Mouse (Mus musculus) MEL (cell line): ENCODE measurements at regions not wholly inside any gene's neighbourhood (a gene's known extent, or its start where the extent isn't known, plus 50 kb on each side); places are given as distances from the start of the nearest gene placed in this dataset.

Experiments used
- DNase-seq: peaks from one replicate; pipeline ENCODE4 v3.0.0; 2011; ENCODE audit warnings: low read depth, low spot score
- H3K27ac ChIP-seq: 2 replicates; pipeline ENCODE4 v1.5.1; 2012; ENCODE audit warnings: low read depth, mild to moderate bottlenecking, control low read depth, low read length, moderate library complexity; ENCODE audit not compliant: control insufficient read depth
- H3K27me3 ChIP-seq, 2 experiments: fragments of 150-350 bp in 1 of 2; sonication (generic) in 1 of 2; 2 replicates each; pipeline ENCODE4 v1.6.1; 2012; ENCODE audit warnings: low read length in 2 of 2, mild to moderate bottlenecking in 2 of 2, improper control_type of control experiment in 1 of 2, moderate library complexity in 1 of 2; ENCODE audit not compliant: insufficient read depth in 2 of 2, control insufficient read depth in 1 of 2
- H3K36me3 ChIP-seq, 2 experiments: 2 replicates each; pipeline ENCODE4 v1.6.1; 2012 to 2014; ENCODE audit warnings: low read length in 2 of 2, improper control_type of control experiment in 1 of 2, inconsistent platforms in 1 of 2, mild to moderate bottlenecking in 1 of 2; ENCODE audit not compliant: insufficient read depth in 2 of 2, control insufficient read depth in 1 of 2
- H3K4me1 ChIP-seq, 2 experiments: fragments of 150-350 bp in 1 of 2; sonication (generic) in 1 of 2; 2 replicates each; pipeline ENCODE4 v1.6.1; 2012; ENCODE audit warnings: low read length in 2 of 2, improper control_type of control experiment in 1 of 2, mild to moderate bottlenecking in 1 of 2; ENCODE audit not compliant: insufficient read depth in 2 of 2, control insufficient read depth in 1 of 2
- H3K4me3 ChIP-seq, 2 experiments: fragments of 150-350 bp in 1 of 2; sonication (generic) in 1 of 2; 2 replicates each; pipeline ENCODE4 v1.5.1; 2012; ENCODE audit warnings: low read depth in 2 of 2, low read length in 2 of 2, mild to moderate bottlenecking in 2 of 2, moderate library complexity in 2 of 2, control low read depth in 1 of 2, improper control_type of control experiment in 1 of 2; ENCODE audit not compliant: control insufficient read depth in 1 of 2, insufficient read depth in 1 of 2
- H3K79me2 ChIP-seq: 2 replicates; pipeline ENCODE4 v1.6.1; 2012; ENCODE audit warnings: mild to moderate bottlenecking, low read length, moderate library complexity; ENCODE audit not compliant: control insufficient read depth, poor library complexity, insufficient read depth
- H3K9ac ChIP-seq: 2 replicates; pipeline ENCODE4 v1.6.1; 2012; ENCODE audit warnings: low read depth, mild to moderate bottlenecking, control low read depth, low read length, moderate library complexity; ENCODE audit not compliant: control insufficient read depth, poor library complexity, severe bottlenecking
- H3K9me3 ChIP-seq: fragments of 150-350 bp; sonication (generic); replicated peaks from 2 replicates; pipeline ENCODE4 v1.6.1; 2012; ENCODE audit warnings: mild to moderate bottlenecking, low read length, improper control_type of control experiment, moderate library complexity; ENCODE audit not compliant: insufficient read depth
- CHD1 ChIP-seq: IDR thresholded peaks from 2 replicates; pipeline ENCODE4 v1.6.1; 2012; ENCODE audit warnings: low read depth, mild to moderate bottlenecking, inconsistent platforms, low read length, improper control_type of control experiment
- CTCF ChIP-seq, 3 experiments: IDR thresholded peaks in 2 of 3; conservative IDR thresholded peaks in 1 of 3; 2 replicates each; pipeline ENCODE4 v1.5.1; 2011 to 2012; ENCODE audit warnings: low read length in 3 of 3, low read depth in 2 of 3, mild to moderate bottlenecking in 2 of 3, improper control_type of control experiment in 1 of 3, inconsistent platforms in 1 of 3, mixed read lengths in 1 of 3, moderate library complexity in 1 of 3; ENCODE audit not compliant: control insufficient read depth in 1 of 3, insufficient read depth in 1 of 3, poor library complexity in 1 of 3, severe bottlenecking in 1 of 3
- ELF1 ChIP-seq: IDR thresholded peaks from 2 replicates; pipeline ENCODE4 v1.6.1; 2014; ENCODE audit warnings: low read depth, mild to moderate bottlenecking, inconsistent platforms, low read length, improper control_type of control experiment, moderate library complexity
- ETS1 ChIP-seq: IDR thresholded peaks from 2 replicates; pipeline ENCODE4 v1.6.1; 2012; ENCODE audit warnings: low read depth, mild to moderate bottlenecking, inconsistent platforms, low read length, improper control_type of control experiment, moderate library complexity
- GATA1 ChIP-seq: IDR thresholded peaks from 2 replicates; pipeline ENCODE4 v1.6.1; 2011; ENCODE audit warnings: low read depth, low read length, improper control_type of control experiment
- HCFC1 ChIP-seq: IDR thresholded peaks from 2 replicates; pipeline ENCODE4 v1.6.1; 2012; ENCODE audit warnings: low read depth, mild to moderate bottlenecking, inconsistent platforms, low read length, improper control_type of control experiment, moderate library complexity
- KAT2A ChIP-seq: conservative IDR thresholded peaks from 2 replicates; pipeline ENCODE4 v1.6.1; 2012; ENCODE audit warnings: low read depth, low read length, improper control_type of control experiment, inconsistent platforms
- MAFK ChIP-seq: IDR thresholded peaks from 2 replicates; pipeline ENCODE4 v1.6.1; 2011; ENCODE audit warnings: low read depth, mild to moderate bottlenecking, low read length, improper control_type of control experiment, borderline replicate concordance
- MAX ChIP-seq: IDR thresholded peaks from 2 replicates; pipeline ENCODE4 v1.6.1; 2011; ENCODE audit warnings: low read length, improper control_type of control experiment
- MAZ ChIP-seq: IDR thresholded peaks from 2 replicates; pipeline ENCODE4 v1.6.1; 2012; ENCODE audit warnings: low read depth, mild to moderate bottlenecking, inconsistent platforms, low read length, improper control_type of control experiment
- MEF2A ChIP-seq: IDR thresholded peaks from 2 replicates; pipeline ENCODE4 v1.6.1; 2014; ENCODE audit warnings: low read depth, mild to moderate bottlenecking, inconsistent platforms, low read length, improper control_type of control experiment; ENCODE audit not compliant: poor library complexity, insufficient replicate concordance, severe bottlenecking; ENCODE audit errors: extremely low read depth
- MYC ChIP-seq: IDR thresholded peaks from 2 replicates; pipeline ENCODE4 v1.6.1; 2011; ENCODE audit warnings: low read depth, mild to moderate bottlenecking, low read length, improper control_type of control experiment, moderate library complexity
- NRF1 ChIP-seq: IDR thresholded peaks from 2 replicates; pipeline ENCODE4 v1.6.1; 2014; ENCODE audit warnings: low read depth, mild to moderate bottlenecking, inconsistent platforms, low read length, improper control_type of control experiment, moderate library complexity; ENCODE audit not compliant: poor library complexity, insufficient read depth, severe bottlenecking
- RAD21 ChIP-seq: IDR thresholded peaks from 2 replicates; pipeline ENCODE4 v1.6.1; 2011; ENCODE audit warnings: mild to moderate bottlenecking, low read depth, low read length, improper control_type of control experiment
- SIN3A ChIP-seq: IDR thresholded peaks from 2 replicates; pipeline ENCODE4 v1.6.1; 2012; ENCODE audit warnings: low read length, improper control_type of control experiment, inconsistent platforms
- TAL1 ChIP-seq: IDR thresholded peaks from 2 replicates; pipeline ENCODE4 v1.6.1; 2012; ENCODE audit warnings: mild to moderate bottlenecking, inconsistent platforms, low read length, moderate library complexity, mixed read lengths
- USF2 ChIP-seq, 2 experiments: IDR thresholded peaks; 2 replicates each; pipeline ENCODE4 v1.6.1; 2011 to 2012; ENCODE audit warnings: improper control_type of control experiment in 2 of 2, low read length in 2 of 2, borderline replicate concordance in 1 of 2, inconsistent platforms in 1 of 2, low read depth in 1 of 2, mild to moderate bottlenecking in 1 of 2; ENCODE audit not compliant: insufficient read depth in 1 of 2
- ZKSCAN1 ChIP-seq: IDR thresholded peaks from 2 replicates; pipeline ENCODE4 v1.6.1; 2012; ENCODE audit warnings: low read depth, mild to moderate bottlenecking, inconsistent platforms, low read length, improper control_type of control experiment, moderate library complexity
- ZMIZ1 ChIP-seq: IDR thresholded peaks from 2 replicates; pipeline ENCODE4 v1.6.1; 2012; ENCODE audit warnings: low read depth, mild to moderate bottlenecking, inconsistent platforms, low read length, improper control_type of control experiment, moderate library complexity
- ZNF384 ChIP-seq: IDR thresholded peaks from 2 replicates; pipeline ENCODE4 v1.6.1; 2012; ENCODE audit warnings: low read depth, mild to moderate bottlenecking, inconsistent platforms, low read length, improper control_type of control experiment

GRCm38 (mm10) chr1:4570730-4571129, 237.0 kb upstream of the Gm37988 start:
- no peaks in the 10 kb centered on the region for H3K36me3 ChIP-seq
- no peak overlapping the region for H3K27ac ChIP-seq
- no peaks in the 10 kb centered on the region for H3K79me2 ChIP-seq
- no peaks in the 10 kb centered on the region for H3K4me1 ChIP-seq
- no peak overlapping the region for H3K9ac ChIP-seq
- TF ChIP-seq CHD1 = no peak
- no peak for TF ChIP-seq CTCF (IDR thresholded peaks at IDR 0.05 in 2 of 3, conservative IDR thresholded peaks at IDR 0.05 in 1 of 3; ENCODE audit: control insufficient read depth in 1 of 3, insufficient read depth in 1 of 3, low read depth in 2 of 3, low read length in 3 of 3, poor library complexity in 1 of 3, severe bottlenecking in 1 of 3)
- no peak for TF ChIP-seq MAFK
- no peak for TF ChIP-seq ZMIZ1
- no peak for TF ChIP-seq SIN3A
- TF ChIP-seq ELF1 = no peak
- TF ChIP-seq MAX = no peak
- TF ChIP-seq MEF2A = no peak
- TF ChIP-seq KAT2A = no peak
- no peak for TF ChIP-seq TAL1
- no peak for TF ChIP-seq GATA1
- TF ChIP-seq MYC = no peak
- no peak for TF ChIP-seq HCFC1
- TF ChIP-seq ETS1 = no peak
- TF ChIP-seq MAZ = no peak
- TF ChIP-seq ZNF384 = no peak
- no peak for TF ChIP-seq NRF1
- TF ChIP-seq USF2 (IDR thresholded peaks at IDR 0.05; ENCODE audit: borderline replicate concordance in 1 of 2, insufficient read depth in 1 of 2, low read depth in 1 of 2, low read length in 2 of 2) = no peak
- TF ChIP-seq RAD21 = no peak
- TF ChIP-seq ZKSCAN1 = no peak
- no peak for DNase-seq
- no peaks in the 10 kb centered on the region for H3K27me3 ChIP-seq
- no peak overlapping the region for H3K4me3 ChIP-seq
- H3K9me3 ChIP-seq = no peaks in the 10 kb centered on the region
